In genomic region chr3:35323450-35324077, GRCm38 (mm10) we compare ENCODE assay signal across 8 mouse cellular contexts.
DNase-seq lines count a peak whose midpoint lies in the region; ATAC-seq and TF ChIP-seq lines count a peak whose summit lies in the region.

No protein-coding gene starts in this region.

- intact Hi-C loops in gastrocnemius, adult 2 months (cut with DNase I): no loop called here

- H3K4me3 ChIP-seq in thymus, adult 2 months (ENCODE audit: control insufficient read depth, insufficient read depth, low read length): no peak overlapping the region
- H3K4me3 ChIP-seq in gastrocnemius, adult 2 months: no peak overlapping the region
- no peak overlapping the region for H3K4me3 ChIP-seq in lung, embryonic 14.5 days (ENCODE audit: low read depth, low read length)

- no peak for ATAC-seq in lung, embryonic 14.5 days (ENCODE audit: insufficient read depth)
- ATAC-seq in megakaryocyte, adult 5-6 weeks (ENCODE audit: poor library complexity, severe bottlenecking): no peak

- WGBS in thymus, adult 2 months: 60% methylated on average over 11 of the region's 11 CpGs
- 63% methylated on average over 11 of the region's 11 CpGs for WGBS in lung, embryonic 14.5 days

- DNase-seq in thymus, adult 2 months: peak; percentile 56
- DNase-seq in thymus, adult 18-20 months: no peak
- DNase-seq in cerebellum, adult 9-10 months: peak; percentile 7
- DNase-seq in gastrocnemius, adult 2 months: peak; percentile 56
- peak; percentile 75 to 79 for DNase-seq in kidney, postnatal 4 days
- DNase-seq in lung, embryonic 14.5 days: peak; percentile 79
- DNase-seq in right cerebral cortex, postnatal 25 days: peak; percentile 49

- no peak for TF ChIP-seq CTCF in thymus, adult 2 months (IDR thresholded peaks at IDR 0.05; ENCODE audit: borderline replicate concordance, control insufficient read depth, extremely low read depth, insufficient read depth, low read length, poor library complexity)
- TF ChIP-seq CTCF in gastrocnemius, adult 2 months (IDR thresholded peaks at IDR 0.05): peak; percentile 63
- TF ChIP-seq CTCF in lung, embryonic 14.5 days (IDR thresholded peaks at IDR 0.05; ENCODE audit: low read depth): peak; percentile 65

- no peak overlapping the region for H3K4me2 ChIP-seq in lung, embryonic 14.5 days

- H3K4me1 ChIP-seq in thymus, adult 2 months (replicated peaks; ENCODE audit: control insufficient read depth, insufficient read depth, low read length): peaks cover 12% of the 10 kb centered on the region
- peaks cover 11% of the 10 kb centered on the region; the same call in 1 of the 2 replicates for H3K4me1 ChIP-seq in lung, embryonic 14.5 days (ENCODE audit: insufficient read depth)

- no peak for TF ChIP-seq POLR2A in thymus, adult 2 months (IDR thresholded peaks at IDR 0.05; ENCODE audit: control insufficient read depth, extremely low read depth, insufficient read depth, low read length, poor library complexity)

- no peaks in the 10 kb centered on the region for H3K36me3 ChIP-seq in thymus, adult 2 months (ENCODE audit: control insufficient read depth, insufficient read depth, low read length)
- H3K36me3 ChIP-seq in lung, embryonic 14.5 days (ENCODE audit: insufficient read depth): no peaks in the 10 kb centered on the region

- H3K9me3 ChIP-seq in lung, embryonic 14.5 days (ENCODE audit: low read depth, low read length): no peaks in the 10 kb centered on the region

- H3K9ac ChIP-seq in lung, embryonic 14.5 days: no peak overlapping the region

- no peaks in the 10 kb centered on the region for H3K27me3 ChIP-seq in thymus, adult 2 months (ENCODE audit: control insufficient read depth, insufficient read depth, low read length)
- no peaks in the 10 kb centered on the region for H3K27me3 ChIP-seq in lung, embryonic 14.5 days (ENCODE audit: insufficient read depth, low read length)

- no peak overlapping the region for H3K27ac ChIP-seq in thymus, adult 2 months (ENCODE audit: control insufficient read depth, insufficient read depth, low read length)
- H3K27ac ChIP-seq in gastrocnemius, adult 2 months: no peak overlapping the region
- no peak overlapping the region for H3K27ac ChIP-seq in lung, embryonic 14.5 days (ENCODE audit: low read depth)

Comparison
In these comparisons a context has a peak if more than half of its experiments do, and no peak if none do; other contexts are left out.
1. DNase-seq: peak in thymus, adult 2 months (single experiment), cerebellum, adult 9-10 months (single experiment), gastrocnemius, adult 2 months (single experiment), kidney, postnatal 4 days (2 of 2), lung, embryonic 14.5 days (single experiment) and right cerebral cortex, postnatal 25 days (single experiment); none in thymus, adult 18-20 months (0 of 2).